Mouse (Mus musculus): ENCODE results near the gene Trpm7. TPM values are rescaled to one million over a fixed set of nuclear protein-coding genes. Genes with fewer than 3 reads are reported as not detected.

Gene Trpm7
- polyA plus RNA-seq, 1 experiment from 2014 or later: 17.2 TPM

DNA sequence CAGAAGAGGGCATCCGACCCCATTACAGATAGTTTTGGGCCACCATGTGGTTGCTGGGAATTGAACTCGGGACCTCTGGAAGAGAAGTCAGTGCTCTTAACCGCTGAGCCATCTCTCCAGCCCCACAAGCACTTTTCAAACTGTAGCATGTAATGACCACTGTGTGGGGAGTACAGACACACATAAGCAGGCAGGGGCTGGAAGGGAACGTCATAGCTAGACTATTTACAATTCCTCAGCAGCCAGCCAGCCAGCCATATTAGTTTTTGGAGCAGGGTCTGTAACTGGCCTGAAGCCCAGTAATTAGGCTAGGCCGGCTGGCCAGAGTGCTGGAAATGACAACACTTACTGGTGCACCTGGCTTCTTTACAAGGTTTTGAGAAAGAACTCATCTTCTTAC, 77.6 kb downstream of the Trpm7 start:
- no peak overlapping the region for H3K9ac ChIP-seq (replicated peaks)
- H3K27ac ChIP-seq (ENCODE audit: low read depth): no peak overlapping the region
- no peak overlapping the region for H3K4me3 ChIP-seq (ENCODE audit: low read depth, low read length)
- no peaks in the 10 kb centered on the region for H3K4me1 ChIP-seq (ENCODE audit: insufficient read depth)
- ATAC-seq (no peak), DNase-seq (no peak)
- no peaks in the 10 kb centered on the region for H3K9me3 ChIP-seq (ENCODE audit: low read length)
- H3K36me3 ChIP-seq (replicated peaks; ENCODE audit: insufficient read depth, low read length): peaks cover 69% of the 10 kb centered on the region
- H3K4me2 ChIP-seq (ENCODE audit: low read depth, low read length): no peak overlapping the region
- H3K27me3 ChIP-seq (ENCODE audit: insufficient read depth, low read length): no peaks in the 10 kb centered on the region
- no peak for TF ChIP-seq CTCF (IDR thresholded peaks at IDR 0.05; ENCODE audit: low read depth)
- TF ChIP-seq EP300 (IDR thresholded peaks at IDR 0.05; ENCODE audit: low read depth): no peak
- 88% methylated on average over 5 of the region's 5 CpGs for WGBS (ENCODE audit: insufficient replicate concordance)

DNA sequence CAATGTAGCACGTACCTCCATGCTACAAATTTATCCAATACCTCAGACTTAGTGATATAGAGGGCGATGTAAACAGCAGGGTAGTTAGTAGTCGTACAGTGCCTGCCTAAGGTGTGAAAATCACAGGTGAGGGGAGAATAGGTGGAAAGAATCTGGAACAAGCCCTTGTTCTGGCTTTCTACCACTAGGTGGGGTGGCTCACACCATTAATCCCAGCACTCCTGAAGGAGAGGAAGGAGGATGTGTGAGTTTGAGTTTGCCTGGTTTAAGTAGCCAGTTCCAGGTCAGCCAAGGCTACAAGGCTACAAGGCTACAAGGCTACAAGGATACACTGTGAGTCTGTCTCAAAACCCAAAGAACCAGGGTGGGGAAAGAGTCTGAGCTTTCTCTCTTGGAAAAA, 80.3 kb downstream of the Trpm7 start:
- peaks cover 68% of the 10 kb centered on the region for H3K36me3 ChIP-seq (replicated peaks; ENCODE audit: insufficient read depth, low read length)
- no peak overlapping the region for H3K27ac ChIP-seq (ENCODE audit: low read depth)
- no peak for ATAC-seq
- H3K4me1 ChIP-seq (ENCODE audit: insufficient read depth): no peaks in the 10 kb centered on the region
- 86% methylated on average over 3 of the region's 3 CpGs for WGBS (ENCODE audit: insufficient replicate concordance)
- TF ChIP-seq CTCF (IDR thresholded peaks at IDR 0.05; ENCODE audit: low read depth) (peak; percentile 57), EP300 (IDR thresholded peaks at IDR 0.05; ENCODE audit: low read depth) (no peak)
- no peak for DNase-seq
- H3K9me3 ChIP-seq (ENCODE audit: low read length): no peaks in the 10 kb centered on the region
- H3K4me2 ChIP-seq (ENCODE audit: low read depth, low read length): no peak overlapping the region
- H3K27me3 ChIP-seq (ENCODE audit: insufficient read depth, low read length): no peaks in the 10 kb centered on the region
- no peak overlapping the region for H3K4me3 ChIP-seq (ENCODE audit: low read depth, low read length)
- no peak overlapping the region for H3K9ac ChIP-seq (replicated peaks)

DNA sequence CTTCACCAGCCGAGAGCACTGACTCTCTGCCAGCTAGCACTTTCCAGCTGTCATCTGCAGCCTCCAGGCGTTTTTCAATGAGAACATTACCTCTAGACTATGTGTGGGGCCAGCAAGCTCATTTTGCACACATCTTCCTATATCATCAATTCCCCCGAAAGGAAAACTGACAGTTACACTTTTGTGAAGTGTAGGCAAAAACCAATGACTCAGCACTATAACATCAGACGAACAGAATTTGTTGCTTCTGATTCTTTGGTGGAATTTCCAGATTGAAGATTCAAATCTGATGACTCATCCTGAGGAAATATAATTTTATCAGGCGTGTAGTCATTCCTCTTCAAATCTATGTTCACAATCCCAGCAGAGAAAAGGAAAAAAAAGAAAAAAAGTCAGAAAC, 83.4 kb downstream of the Trpm7 start:
- no peak overlapping the region for H3K4me3 ChIP-seq (ENCODE audit: low read depth, low read length)
- 69% methylated on average over 5 of the region's 5 CpGs for WGBS (ENCODE audit: insufficient replicate concordance)
- H3K27ac ChIP-seq (ENCODE audit: low read depth): no peak overlapping the region
- ATAC-seq: no peak
- no peaks in the 10 kb centered on the region for H3K9me3 ChIP-seq (ENCODE audit: low read length)
- 0 out of 2 replicates have a peak, but pooled peaks cover 1% of the 10 kb centered on the region for H3K4me1 ChIP-seq (ENCODE audit: insufficient read depth)
- DNase-seq: no peak
- H3K27me3 ChIP-seq (ENCODE audit: insufficient read depth, low read length): no peaks in the 10 kb centered on the region
- TF ChIP-seq EP300 (IDR thresholded peaks at IDR 0.05; ENCODE audit: low read depth): no peak
- H3K36me3 ChIP-seq (replicated peaks; ENCODE audit: insufficient read depth, low read length): peaks cover 52% of the 10 kb centered on the region
- H3K4me2 ChIP-seq (ENCODE audit: low read depth, low read length): no peak overlapping the region
- no peak overlapping the region for H3K9ac ChIP-seq (replicated peaks)

DNA sequence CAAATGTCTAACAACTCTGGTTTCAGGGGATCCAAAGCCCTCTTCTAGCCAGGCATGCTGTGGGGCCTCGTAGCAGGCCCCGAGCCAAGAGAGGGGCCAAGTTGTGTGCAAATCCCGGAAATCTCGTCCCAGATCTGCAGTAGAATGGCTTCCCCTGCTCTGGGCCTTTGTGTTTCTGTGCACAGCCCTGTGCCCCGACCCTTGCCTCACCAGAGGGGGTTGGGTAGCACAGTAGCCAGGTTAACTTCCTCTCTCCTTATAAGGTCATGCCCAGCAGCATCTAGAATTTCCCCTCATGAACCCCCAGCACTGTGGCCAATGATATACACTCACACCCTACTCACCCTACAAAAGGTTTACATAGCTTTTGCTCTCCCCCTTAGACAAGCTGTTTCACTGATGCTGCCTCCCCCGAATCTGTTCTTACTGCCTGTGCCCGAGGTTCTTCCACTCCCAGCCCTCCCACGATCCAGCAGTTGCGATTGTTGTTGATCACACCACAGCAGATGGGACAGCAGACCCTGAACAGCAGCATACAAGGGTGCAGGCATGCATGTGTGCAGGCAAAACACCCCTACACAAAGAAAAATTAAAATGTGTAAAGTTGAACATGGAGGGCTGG, 88.2 kb downstream of the Trpm7 start:
- H3K9ac ChIP-seq (replicated peaks): no peak overlapping the region
- DNase-seq: no peak
- H3K9me3 ChIP-seq (ENCODE audit: low read length): no peaks in the 10 kb centered on the region
- H3K27me3 ChIP-seq (ENCODE audit: insufficient read depth, low read length): no peaks in the 10 kb centered on the region
- H3K4me2 ChIP-seq (ENCODE audit: low read depth, low read length): no peak overlapping the region
- WGBS (ENCODE audit: insufficient replicate concordance): 45% methylated on average over 9 of the region's 9 CpGs
- H3K4me1 ChIP-seq (ENCODE audit: insufficient read depth): 0 out of 2 replicates have a peak, but pooled peaks cover 2% of the 10 kb centered on the region
- no peak overlapping the region for H3K27ac ChIP-seq (ENCODE audit: low read depth)
- peaks cover 17% of the 10 kb centered on the region for H3K36me3 ChIP-seq (replicated peaks; ENCODE audit: insufficient read depth, low read length)
- TF ChIP-seq CTCF (IDR thresholded peaks at IDR 0.05; ENCODE audit: low read depth) (no peak), EP300 (IDR thresholded peaks at IDR 0.05; ENCODE audit: low read depth) (no peak)
- H3K4me3 ChIP-seq (ENCODE audit: low read depth, low read length): no peak overlapping the region
- ATAC-seq: no peak

DNA sequence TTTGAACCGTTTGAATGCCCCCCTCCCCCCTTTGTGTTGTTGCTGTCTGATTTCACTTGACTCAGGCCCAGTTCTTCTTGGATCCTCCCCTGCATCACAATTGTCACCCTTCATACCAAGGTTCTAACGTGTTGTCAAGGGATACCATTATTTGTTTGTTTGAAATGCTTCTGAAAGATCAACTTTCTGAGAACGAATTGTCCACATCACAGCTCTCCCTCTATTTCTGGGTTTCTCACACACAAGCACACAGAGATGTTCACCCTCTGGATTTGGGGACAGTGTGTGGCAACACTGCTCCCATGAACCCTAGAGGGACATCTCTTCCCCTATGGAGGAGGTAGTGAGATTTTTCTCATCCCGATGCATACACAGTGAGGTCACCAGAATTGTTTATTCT, 92.7 kb downstream of the Trpm7 start, which contains the start of gene Usp50:
Gene Usp50 (minus strand): TSS at position 101 of the 400 bp plus-strand sequence.
- no peaks in the 10 kb centered on the region for H3K27me3 ChIP-seq (ENCODE audit: insufficient read depth, low read length)
- DNase-seq: no peak
- no peaks in the 10 kb centered on the region for H3K9me3 ChIP-seq (ENCODE audit: low read length)
- H3K4me3 ChIP-seq (ENCODE audit: low read depth, low read length): no peak within 1 kb of the TSS
- no peak within 1 kb of the TSS for H3K4me2 ChIP-seq (ENCODE audit: low read depth, low read length)
- H3K27ac ChIP-seq (ENCODE audit: low read depth): no peak within 1 kb of the TSS
- no peak within 1 kb of the TSS for H3K9ac ChIP-seq (replicated peaks)
- H3K4me1 ChIP-seq (ENCODE audit: insufficient read depth): 0 out of 2 replicates have a peak, but pooled peaks cover 2% of the 10 kb centered on the region
- WGBS (ENCODE audit: insufficient replicate concordance): 70% methylated on average over 4 of the region's 4 CpGs
- ATAC-seq: no peak
- H3K36me3 ChIP-seq (replicated peaks; ENCODE audit: insufficient read depth, low read length): no peaks in the 10 kb centered on the region
- no peak for TF ChIP-seq EP300 (IDR thresholded peaks at IDR 0.05; ENCODE audit: low read depth)
- no peak for TF ChIP-seq CTCF (IDR thresholded peaks at IDR 0.05; ENCODE audit: low read depth)

DNA sequence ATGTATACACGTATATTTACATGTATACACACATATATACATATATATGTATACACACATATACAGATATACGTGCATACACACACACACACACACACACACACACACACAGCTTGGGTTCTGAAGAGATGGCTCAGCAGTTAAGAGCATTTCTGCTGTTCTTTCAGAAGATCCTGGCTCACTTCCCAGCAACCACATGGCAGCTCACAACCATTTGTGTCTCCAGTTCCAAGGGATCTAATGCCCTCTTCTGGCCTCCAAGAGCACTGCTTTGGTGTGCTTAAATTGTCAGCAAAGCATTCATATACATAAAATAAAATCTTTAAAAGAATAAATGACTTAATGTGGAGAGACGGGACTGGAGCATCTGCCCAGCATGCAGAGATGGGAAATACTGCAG, 93.6 kb downstream of the Trpm7 start:
- H3K27ac ChIP-seq (ENCODE audit: low read depth): no peak overlapping the region

More for the DNA sequence above, 93.6 kb downstream of the Trpm7 start:
- H3K4me2 ChIP-seq (ENCODE audit: low read depth, low read length): no peak overlapping the region
- no peaks in the 10 kb centered on the region for H3K9me3 ChIP-seq (ENCODE audit: low read length)
- H3K27me3 ChIP-seq (ENCODE audit: insufficient read depth, low read length): no peaks in the 10 kb centered on the region
- no peak overlapping the region for H3K4me3 ChIP-seq (ENCODE audit: low read depth, low read length)
- H3K9ac ChIP-seq (replicated peaks): no peak overlapping the region
- TF ChIP-seq CTCF (IDR thresholded peaks at IDR 0.05; ENCODE audit: low read depth): peak; percentile 54
- TF ChIP-seq EP300 (IDR thresholded peaks at IDR 0.05; ENCODE audit: low read depth): no peak
- no peaks in the 10 kb centered on the region for H3K4me1 ChIP-seq (ENCODE audit: insufficient read depth)
- DNase-seq (no peak), ATAC-seq (no peak)
- no peaks in the 10 kb centered on the region for H3K36me3 ChIP-seq (replicated peaks; ENCODE audit: insufficient read depth, low read length)
- WGBS (ENCODE audit: insufficient replicate concordance): 74% methylated on average over 3 of the region's 3 CpGs

Measured in liver, postnatal 0 days (tissue).